Mouse (Mus musculus) hindlimb bud, embryonic 11.5 days (tissue): Measurements from ENCODE around the gene Bmt2.
A peak's percentile ranks its signal among the peaks of the same experiment; 100 is the strongest.

Source experiments
- DNase-seq: peaks from one replicate; pipeline ENCODE4 v3.0.0-alpha.2; 2012; ENCODE audit warnings: low read depth, low spot score; ENCODE audit errors: extremely low spot score

Gene Bmt2

DNA sequence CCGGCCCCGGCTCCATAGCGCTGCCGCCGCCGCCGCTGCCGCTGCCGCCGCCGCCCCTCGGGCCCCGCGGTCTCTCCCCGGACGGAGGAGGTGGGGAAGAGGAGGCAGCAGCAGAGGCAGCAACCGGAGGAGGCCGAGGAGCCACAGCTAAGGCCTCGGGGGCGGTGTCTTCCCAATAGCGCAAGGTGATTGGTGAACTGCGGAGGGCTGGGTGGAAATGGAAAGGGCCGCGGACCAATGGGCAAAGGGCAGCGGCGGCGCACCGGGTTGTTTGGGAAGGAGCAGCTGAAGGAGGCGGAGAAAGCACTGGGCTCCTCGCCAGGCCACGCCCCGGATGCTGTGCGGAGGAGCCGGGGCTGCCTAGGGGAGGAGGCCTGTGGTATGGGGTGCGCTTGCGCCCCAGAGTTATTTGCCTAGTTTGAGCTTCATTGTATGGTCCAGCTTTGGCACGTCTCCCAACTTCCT is at the start of gene Bmt2:
TSS of gene Bmt2 (minus strand) at position 149 of the 465 bp plus-strand sequence.
- peak; percentile 83 for DNase-seq

DNA sequence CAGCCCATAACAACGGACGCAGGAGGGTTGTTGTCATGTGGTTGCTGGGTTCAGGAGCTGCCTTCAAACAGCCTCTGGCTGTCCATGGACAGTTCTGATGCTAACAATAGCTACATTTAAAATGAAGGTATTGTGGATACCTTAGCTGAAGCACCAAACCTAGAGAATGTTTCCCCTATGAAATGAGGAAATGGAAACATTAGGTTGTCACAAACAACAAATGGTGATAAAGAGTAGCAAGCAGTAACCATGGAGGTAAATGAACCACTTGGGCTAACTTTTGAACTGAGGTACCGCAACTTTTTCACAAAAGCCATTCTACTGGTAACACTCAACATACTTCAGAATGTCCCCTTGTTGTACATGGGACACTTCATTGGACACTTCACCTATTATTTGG is 44.4 kb upstream of the Bmt2 start:
- DNase-seq: no peak

DNA sequence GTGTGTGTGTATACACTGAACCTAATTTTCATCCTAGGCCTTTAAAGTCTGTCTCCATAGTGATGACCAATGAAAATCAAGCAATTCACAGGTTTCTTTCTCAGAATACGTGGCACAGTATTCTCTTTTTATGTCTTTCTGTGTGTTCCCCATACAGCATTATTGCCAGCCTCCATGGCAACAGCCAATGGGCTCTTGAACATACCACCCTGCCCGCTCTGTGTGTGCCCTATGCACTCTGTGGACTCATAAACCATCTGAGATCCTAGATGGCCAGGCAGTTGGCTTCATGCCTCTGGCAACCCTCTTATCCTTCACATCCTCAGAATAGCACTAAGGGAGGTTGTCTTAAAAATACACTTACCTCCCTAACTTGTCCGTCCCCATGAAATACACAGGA is 37.1 kb upstream of the Bmt2 start:
- no peak for DNase-seq

DNA sequence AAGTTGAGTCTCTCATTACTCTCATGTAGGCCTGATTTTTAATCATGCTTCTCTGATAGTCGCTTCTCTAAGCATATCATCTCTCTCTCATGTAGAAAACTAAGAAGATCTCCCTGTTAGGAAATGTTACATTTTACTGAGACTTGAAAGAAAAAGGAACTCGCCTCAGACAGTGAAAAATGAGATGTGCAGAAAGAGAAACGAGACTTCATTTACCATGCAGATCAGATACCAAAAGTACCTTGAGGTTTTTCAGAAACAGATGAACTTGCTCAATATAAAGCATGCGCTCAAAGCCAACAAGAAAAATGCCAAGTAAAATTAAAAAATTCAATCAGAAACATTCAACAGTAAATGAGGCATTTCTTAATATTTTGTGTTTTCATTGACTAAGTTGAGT is 19.1 kb upstream of the Bmt2 start:
- DNase-seq: no peak

DNA sequence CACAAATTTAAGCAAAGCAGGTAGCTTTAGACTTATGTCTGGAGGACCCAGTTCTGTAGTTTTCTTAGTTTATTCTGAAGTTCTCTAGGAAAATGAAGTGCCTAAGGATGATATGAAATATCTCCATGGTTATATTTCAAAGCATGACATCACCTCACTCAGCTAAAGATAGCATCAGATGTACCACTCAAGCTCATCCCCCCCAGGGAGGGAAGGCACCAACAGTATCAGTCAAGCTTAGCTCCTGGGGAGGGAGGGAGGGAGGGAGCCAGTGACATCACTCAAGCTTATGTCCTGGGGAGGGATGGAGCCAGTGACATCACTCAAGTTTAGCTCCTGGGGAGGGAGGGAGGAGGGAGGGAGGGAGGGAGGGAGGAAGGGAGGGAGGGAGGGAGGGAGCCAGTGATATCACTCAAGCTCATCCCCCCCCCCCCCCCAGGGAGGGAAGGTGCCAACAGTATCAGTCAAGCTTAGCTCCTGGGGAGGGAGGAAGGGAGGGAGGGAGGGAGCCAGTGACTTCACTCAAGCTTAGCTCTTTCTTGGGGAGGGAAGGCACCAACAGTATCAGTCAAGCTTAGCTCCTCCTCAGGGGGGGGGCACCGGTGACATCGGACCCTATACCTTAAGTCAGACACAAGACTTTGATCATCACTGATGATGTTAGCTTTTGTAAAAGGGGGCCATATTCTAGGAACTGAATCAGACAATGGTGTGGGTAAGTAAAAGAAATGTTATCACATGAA is 17.5 kb upstream of the Bmt2 start:
- no peak for DNase-seq

DNA sequence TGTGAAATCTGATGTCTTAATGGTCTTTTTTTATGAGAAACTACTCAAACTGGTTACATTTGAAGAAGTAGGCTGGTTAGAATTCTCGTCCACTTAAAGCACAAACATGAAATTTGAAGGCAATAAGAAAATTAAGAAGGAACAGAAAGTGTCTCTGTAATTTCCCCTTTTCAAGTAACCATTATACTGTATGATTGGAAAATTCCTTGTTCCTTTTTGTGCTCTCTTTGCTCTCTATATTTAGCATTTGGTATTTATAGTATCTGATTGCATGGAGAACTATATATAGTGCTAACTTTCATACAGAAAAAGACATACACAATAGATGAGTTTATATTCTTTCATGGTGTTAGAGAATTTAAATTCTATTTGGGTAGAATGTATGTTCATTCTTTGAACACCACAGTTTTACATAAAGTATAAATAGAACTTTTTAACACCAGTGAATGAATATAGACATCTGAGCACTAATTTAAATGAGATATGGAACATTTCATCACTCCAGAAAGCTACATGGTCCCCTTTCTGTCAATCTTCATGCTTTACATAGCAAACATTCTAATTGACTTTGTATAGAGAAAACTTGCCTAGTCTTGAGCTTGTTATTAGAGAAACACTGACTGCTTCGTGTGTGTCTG is 14.0 kb upstream of the Bmt2 start:
- DNase-seq: no peak

DNA sequence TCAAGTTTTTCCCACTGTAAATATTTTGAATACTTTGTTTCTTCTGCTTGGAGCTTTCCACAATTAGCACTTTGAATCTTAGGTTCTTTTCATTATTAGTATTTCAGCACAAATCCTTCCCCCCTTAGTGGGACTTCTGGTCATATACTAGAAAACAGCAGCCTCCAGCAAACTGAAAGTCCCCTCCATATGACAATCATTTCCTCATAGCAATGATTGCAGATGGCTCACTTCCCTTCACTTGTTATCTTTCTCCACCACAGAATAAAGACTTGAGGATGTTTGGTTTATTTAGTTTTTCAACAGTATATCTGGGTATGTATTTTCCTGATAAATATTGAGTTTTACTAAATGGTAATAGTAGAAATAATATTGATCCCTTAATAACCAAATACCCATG is 12.6 kb upstream of the Bmt2 start:
- DNase-seq: no peak

DNA sequence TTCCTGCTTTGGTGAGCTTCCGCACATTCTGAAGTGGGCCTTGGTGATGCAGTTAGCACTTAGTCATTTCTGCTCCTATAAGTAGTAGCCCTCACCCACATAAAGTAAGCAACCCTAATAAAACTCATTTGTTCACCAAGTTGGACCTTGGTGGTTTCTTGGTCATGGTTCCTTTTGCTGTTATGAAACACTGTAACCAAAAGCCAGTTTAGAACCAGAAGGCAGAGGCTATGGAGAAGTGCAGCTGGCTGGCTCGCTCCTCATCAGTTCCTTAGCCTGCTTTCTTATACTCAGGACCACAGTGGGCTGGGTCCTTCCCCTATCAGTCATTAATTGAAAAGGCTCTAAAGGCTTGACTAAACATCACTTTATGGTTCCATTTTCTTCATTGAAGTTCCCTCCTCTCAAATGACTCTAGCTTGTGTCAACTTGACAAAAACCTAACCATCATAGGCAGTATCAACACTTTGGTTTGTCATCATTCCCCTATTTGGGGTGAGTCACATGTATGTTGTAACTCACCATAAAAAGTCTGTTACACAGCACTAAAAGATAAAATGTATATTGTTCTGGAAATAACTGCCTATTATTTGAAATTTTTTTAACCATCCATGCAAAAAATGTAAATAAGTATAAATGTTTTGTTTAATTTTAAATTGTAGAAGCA is 6.3 kb upstream of the Bmt2 start:
- no peak for DNase-seq

DNA sequence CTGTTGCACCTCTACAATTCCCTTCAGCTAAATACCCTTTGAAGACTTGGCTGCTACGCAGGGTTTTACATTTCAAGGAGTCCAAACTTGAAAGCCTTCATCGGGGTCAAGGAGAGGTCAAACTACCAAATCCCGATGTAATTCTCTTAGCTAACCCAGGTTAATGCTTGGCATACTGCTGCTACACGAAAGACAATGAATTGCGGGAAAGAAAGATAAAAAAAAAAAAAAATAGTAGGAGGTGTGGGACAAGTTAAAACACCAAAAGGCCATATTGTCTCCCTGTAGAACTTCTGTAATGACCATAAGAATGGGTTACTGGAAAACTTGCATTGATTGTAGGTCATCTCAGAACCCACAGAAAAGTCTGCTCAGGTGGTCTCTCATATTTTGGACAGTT is 583 bp upstream of the Bmt2 start:
- DNase-seq: peak; percentile 49

DNA sequence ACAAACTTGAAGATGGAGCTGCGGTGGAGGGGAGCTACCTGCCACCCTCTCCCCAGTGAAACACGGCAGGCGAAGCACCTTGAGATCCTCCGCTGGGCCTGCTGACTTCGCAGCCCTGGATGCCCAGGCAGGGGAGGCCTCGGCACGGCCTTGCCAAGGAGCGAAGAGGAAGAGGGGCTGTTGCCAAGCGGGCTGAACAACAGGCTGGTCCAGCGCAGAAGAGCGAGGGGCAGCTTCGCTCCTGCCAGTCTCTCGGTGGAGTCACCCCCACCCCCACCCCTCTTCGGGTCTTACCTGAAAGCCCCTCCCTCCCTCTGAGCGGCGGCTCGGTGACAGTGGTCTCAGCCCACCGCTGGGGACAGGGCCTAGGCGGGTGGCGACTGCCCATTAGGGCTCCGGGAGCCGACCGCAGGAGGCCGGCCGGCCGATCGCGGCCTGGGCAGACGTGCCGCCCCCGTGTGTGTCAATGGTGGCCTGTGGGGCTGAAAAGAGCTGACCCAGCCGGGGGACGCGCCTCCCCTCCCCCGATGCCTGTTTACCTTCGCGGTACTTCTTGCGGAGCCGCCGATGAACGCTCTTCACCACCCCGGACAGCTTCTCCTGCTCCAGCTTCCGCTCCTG is 515 bp downstream of the Bmt2 start:
- DNase-seq: no peak

DNA sequence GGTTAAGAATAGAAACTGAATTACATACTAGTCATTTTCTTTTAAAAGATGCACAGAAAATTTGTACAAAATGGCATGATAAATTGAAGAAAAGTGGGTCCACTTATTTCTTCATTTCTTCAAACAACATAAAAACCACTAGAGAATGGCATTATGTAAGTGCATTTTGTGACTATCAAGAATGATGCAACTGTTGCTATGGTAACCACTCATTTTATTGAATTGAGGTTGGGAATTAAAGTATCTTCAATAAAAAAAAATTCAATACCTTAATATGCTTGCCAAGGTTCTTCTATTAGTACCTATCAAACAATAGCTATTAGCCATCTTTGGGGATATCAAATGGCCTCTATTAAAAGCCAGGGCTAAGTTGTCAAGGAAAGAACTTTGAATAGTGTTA is 1.6 kb downstream of the Bmt2 start:
- DNase-seq: no peak

DNA sequence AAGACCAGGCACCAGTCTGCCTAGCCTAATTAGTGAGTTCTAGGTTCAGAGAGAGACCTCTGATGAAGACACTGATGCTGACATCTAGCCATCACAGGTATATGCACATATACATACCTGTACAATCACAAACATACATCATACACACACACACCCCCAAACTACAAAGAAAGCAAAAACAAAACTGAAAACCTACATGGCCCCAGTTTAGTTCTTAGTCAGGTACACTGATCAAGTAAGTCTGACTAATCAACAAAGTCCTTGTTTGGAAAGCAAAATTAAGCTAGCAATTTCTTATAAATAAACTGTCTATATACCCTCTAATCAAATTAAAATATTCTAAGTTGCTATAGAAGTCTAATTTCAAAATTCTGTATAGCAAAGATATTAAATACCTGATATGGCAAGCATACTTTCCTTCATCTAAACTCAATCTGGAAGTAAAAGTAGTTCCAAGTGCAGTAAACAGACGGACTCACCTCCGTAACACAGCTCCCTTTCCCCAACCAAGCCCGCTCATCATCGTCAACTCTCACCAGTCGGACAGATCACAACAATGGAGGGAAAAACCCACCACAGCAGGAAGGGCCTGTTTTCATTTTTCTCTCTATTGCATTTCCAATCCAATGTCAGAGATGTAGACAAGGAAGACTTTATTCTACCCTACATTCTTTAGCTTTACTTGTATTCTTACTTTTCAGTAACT is 3.0 kb downstream of the Bmt2 start:
- no peak for DNase-seq

DNA sequence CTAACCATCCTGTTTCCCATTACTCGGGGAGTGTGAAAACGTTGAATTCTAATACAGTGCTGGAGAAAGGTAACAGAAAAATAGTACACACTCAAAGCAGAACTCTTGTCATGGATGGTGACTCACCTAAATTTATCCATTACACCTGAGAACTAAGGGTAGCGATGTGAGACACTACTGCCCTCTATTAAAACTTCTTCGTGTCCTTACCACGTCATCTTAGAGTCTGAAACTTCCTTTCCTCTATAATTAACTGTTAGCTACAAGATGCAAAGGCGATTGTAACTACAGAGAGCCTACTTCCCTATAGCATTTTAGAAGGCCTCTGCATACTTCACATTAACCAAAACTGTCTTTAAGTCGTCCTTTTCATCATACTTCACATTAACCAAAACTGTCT is 12.1 kb downstream of the Bmt2 start:
- DNase-seq: no peak

DNA sequence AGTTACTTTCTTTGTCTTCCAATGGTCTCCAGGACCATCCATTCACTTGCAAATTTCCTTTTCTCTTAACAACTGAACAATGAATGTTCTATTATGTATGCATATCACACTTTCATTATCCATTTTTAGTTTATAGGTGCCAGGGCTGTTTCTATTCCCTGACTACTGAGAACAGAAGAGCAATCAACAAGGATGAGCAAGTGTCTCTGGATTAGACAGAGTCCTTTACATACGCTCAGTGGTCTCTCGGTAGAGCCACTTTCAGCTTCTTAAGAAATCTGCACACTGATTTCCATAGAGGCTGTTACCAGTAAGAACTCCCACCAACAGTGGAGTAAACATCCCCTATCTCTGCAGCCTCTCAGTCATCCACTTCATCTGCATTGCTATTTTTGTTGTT is 19.8 kb downstream of the Bmt2 start:
- DNase-seq: no peak

DNA sequence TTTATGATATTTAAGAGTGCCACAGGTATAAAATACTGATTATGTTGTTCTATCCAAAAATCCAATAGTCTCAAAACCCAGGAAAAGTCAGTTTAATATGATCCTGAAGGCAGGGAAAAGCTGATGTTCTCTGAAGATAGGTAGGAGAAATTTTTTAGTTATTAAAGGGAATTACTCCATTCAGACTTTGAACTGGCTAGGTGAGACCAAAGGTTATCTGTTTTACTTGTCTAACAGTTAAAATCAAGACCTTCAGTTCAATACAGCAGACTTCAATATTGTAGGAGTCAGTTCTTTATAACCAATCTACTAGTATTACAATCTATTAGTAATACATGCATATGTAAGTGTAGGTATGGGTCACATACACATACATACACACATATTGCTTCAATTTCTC is 23.7 kb downstream of the Bmt2 start:
- no peak for DNase-seq

DNA sequence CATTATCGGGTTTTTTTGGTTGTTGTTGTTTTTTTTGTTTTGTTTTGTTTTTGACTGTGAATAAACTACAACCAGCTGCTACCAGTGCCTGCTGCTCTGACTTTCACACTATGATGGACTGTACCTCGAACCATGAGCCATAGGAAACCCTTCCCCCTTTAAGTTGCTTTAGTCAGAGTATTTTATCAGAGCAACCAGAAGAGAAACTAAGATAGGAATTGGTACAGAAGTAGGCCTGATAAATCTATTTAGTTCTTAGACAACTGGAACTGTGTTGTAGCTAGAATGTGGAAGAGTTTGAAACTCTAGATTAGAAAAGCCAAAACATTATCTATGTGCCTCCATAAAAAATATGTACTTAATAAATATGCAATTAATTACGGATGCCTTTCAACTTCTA is 25.5 kb downstream of the Bmt2 start:
- DNase-seq: no peak

DNA sequence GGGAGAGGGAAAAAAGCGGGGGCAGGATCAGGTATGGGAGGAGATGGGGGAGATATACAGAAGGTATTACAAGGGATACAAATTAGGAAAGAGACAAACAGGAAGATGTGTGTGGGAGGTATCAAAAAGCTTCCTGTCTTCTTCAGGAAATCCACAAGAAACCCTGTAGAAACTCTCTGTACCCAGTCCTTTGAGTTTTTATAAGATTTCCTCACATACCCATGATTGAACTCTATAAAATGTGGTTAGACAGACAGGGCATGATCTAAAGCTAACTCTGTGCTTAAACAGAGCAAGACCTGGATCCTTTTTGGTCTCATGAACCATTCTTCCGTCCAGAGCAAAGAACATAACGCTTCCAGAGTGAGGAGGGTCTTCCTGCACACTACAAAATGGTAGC is 26.9 kb downstream of the Bmt2 start:
- DNase-seq: no peak

DNA sequence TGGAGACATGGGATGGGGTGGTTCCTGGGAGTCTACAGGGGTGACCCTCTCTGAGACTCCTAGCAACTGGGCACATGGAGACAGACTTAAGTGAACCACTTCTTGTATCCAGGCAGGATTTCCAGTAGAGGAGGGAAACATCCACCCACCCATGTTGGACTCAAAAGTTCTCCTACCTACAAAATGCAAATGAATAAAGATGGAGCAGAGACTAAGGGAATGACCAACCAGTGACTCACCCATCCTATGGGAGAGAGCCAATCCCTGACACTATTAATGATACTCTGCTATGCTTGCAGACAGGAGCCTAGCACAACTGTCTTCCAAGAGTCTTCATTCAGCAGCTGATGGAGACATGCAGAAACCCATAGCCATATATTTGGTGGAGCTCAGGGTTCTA is 29.5 kb downstream of the Bmt2 start:
- no peak for DNase-seq

DNA sequence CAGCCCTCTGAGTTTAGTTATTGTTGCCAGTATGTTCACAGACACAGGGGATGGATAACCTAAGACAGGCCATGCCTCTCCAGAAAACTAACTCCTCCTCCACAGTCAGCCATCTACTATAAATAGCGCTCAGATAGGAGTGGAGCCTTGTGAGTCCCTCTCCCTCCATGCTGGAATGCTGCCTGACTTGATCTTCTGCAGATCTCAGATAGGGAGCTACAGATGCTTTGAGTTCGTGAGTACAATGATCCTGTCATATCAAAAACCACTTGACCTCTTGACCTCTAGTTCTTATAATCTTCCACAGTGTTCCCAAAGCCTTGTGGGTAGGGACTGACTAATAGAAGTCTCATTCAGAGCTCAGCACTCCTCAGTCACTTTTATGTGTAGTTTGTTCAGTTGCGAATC is 41.2 kb downstream of the Bmt2 start:
- no peak for DNase-seq

DNA sequence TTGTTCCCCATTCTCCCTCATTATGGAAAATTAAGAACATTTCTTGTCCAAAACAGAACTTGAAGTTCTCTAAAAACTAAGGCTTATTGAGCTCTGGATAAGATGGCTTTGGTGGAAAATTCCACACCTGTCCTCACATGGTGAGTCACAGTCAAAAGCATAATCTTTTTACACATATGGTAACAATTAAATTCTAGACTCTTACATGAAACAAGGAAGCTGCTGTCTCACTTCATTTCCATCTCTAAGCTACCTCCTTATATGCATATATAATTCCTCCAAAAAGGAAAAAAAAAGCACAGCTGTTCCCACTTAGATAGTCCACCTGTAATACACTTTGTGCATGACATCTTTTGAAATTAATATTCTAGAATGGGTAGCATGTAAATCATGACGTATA is 45.2 kb downstream of the Bmt2 start:
- no peak for DNase-seq

DNA sequence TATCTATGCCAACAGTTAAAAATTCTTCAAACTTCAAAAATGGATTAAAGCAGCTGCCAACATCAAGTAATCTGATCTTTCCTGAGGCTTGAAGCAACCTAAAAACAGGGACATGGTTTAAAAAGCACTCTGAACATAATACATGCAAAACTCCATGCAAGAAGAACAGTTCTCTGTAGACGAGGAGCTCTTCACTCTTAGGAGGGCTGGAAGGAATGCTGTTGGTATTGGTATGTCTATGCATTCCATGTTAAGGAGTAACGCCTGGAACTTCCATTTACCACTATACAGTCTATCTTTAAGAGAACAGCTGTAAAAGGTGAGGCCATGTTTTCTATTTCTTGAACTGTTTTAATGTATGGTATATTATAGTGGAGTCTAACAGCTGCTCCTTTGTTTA is 47.2 kb downstream of the Bmt2 start:
- DNase-seq: no peak
